Mouse (Mus musculus): ENCODE measurements around the gene Fam213a. TPM values are rescaled to one million over a fixed set of nuclear protein-coding genes. Genes with fewer than 3 reads are reported as not detected.

Gene Fam213a
- polyA plus RNA-seq, 1 experiment = 3.2 TPM

- Histone ChIP-seq H3K79me2 (ENCODE audit: control insufficient read depth, insufficient read depth) (peaks cover 100% of the 10 kb centered on the region), H3K36me3 (ENCODE audit: control insufficient read depth, insufficient read depth) (peaks cover 9% of the 10 kb centered on the region), H3K4me3 (ENCODE audit: insufficient read depth, poor library complexity, severe bottlenecking) (no peak overlapping the region), H3ac (ENCODE audit: control insufficient read depth, insufficient read length, low read depth) (no peak overlapping the region), H3K79me3 (ENCODE audit: low read depth) (peaks cover 78% of the 10 kb centered on the region), H3K27me3 (ENCODE audit: control insufficient read depth, insufficient read depth, insufficient read length) (no peaks in the 10 kb centered on the region)
- no peak for TF ChIP-seq MYOD1 (IDR thresholded peaks at IDR 0.05; ENCODE audit: control insufficient read depth, insufficient read length, low read depth)
- no peak for TF ChIP-seq CEBPB (IDR thresholded peaks at IDR 0.05; ENCODE audit: low read depth)
- TF ChIP-seq MAX (IDR thresholded peaks at IDR 0.05) = no peak
- no peak for TF ChIP-seq FOSL1 (IDR thresholded peaks at IDR 0.05; ENCODE audit: insufficient read depth, low read length, poor library complexity, severe bottlenecking)
- no peak for TF ChIP-seq MYOG (IDR thresholded peaks at IDR 0.05; ENCODE audit: control insufficient read depth, extremely low read depth, insufficient read length)
- no peak for TF ChIP-seq CTCF (IDR thresholded peaks at IDR 0.05; ENCODE audit: control insufficient read depth, insufficient read depth, insufficient read length)
- TF ChIP-seq USF1 (IDR thresholded peaks at IDR 0.05; ENCODE audit: low read depth) = no peak
Measured at GRCm38 (mm10) chr14:40949730-40950614, 63.6 kb downstream of the Fam213a start.

- H3ac ChIP-seq (ENCODE audit: control insufficient read depth, insufficient read length, low read depth) = no peak overlapping the region
- no peaks in the 10 kb centered on the region for H3K27me3 ChIP-seq (ENCODE audit: control insufficient read depth, insufficient read depth, insufficient read length)
- TF ChIP-seq MYOD1 (IDR thresholded peaks at IDR 0.05; ENCODE audit: control insufficient read depth, insufficient read length, low read depth) (no peak), USF1 (IDR thresholded peaks at IDR 0.05; ENCODE audit: low read depth) (no peak), CEBPB (IDR thresholded peaks at IDR 0.05; ENCODE audit: low read depth) (no peak), MAX (IDR thresholded peaks at IDR 0.05) (no peak), MYOG (IDR thresholded peaks at IDR 0.05; ENCODE audit: control insufficient read depth, extremely low read depth, insufficient read length) (no peak), FOSL1 (IDR thresholded peaks at IDR 0.05; ENCODE audit: insufficient read depth, low read length, poor library complexity, severe bottlenecking) (no peak), CTCF (IDR thresholded peaks at IDR 0.05; ENCODE audit: control insufficient read depth, insufficient read depth, insufficient read length) (no peak)
- H3K36me3 ChIP-seq (ENCODE audit: control insufficient read depth, insufficient read depth) = peaks cover 9% of the 10 kb centered on the region
- peaks cover 78% of the 10 kb centered on the region for H3K79me3 ChIP-seq (ENCODE audit: low read depth)
- H3K79me2 ChIP-seq (ENCODE audit: control insufficient read depth, insufficient read depth) = peaks cover 100% of the 10 kb centered on the region
- no peak overlapping the region for H3K4me3 ChIP-seq (ENCODE audit: insufficient read depth, poor library complexity, severe bottlenecking)
Measured at GRCm38 (mm10) chr14:40949047-40949446, 64.5 kb downstream of the Fam213a start.

- H3K27me3 ChIP-seq (ENCODE audit: control insufficient read depth, insufficient read depth, insufficient read length) = no peaks in the 10 kb centered on the region
- peaks cover 100% of the 10 kb centered on the region for H3K79me2 ChIP-seq (ENCODE audit: control insufficient read depth, insufficient read depth)
- peaks cover 74% of the 10 kb centered on the region for H3K79me3 ChIP-seq (ENCODE audit: low read depth)
- H3K36me3 ChIP-seq (ENCODE audit: control insufficient read depth, insufficient read depth) = peaks cover 9% of the 10 kb centered on the region
- H3ac ChIP-seq (ENCODE audit: control insufficient read depth, insufficient read length, low read depth) = no peak overlapping the region
- H3K4me3 ChIP-seq (ENCODE audit: insufficient read depth, poor library complexity, severe bottlenecking) = no peak overlapping the region
- TF ChIP-seq USF1 (IDR thresholded peaks at IDR 0.05; ENCODE audit: low read depth) = no peak
Measured at GRCm38 (mm10) chr14:40948522-40948921, 65.1 kb downstream of the Fam213a start.

- Histone ChIP-seq H3K79me2 (ENCODE audit: control insufficient read depth, insufficient read depth) (peaks cover 100% of the 10 kb centered on the region), H3K36me3 (ENCODE audit: control insufficient read depth, insufficient read depth) (peaks cover 9% of the 10 kb centered on the region), H3K79me3 (ENCODE audit: low read depth) (peaks cover 69% of the 10 kb centered on the region), H3ac (ENCODE audit: control insufficient read depth, insufficient read length, low read depth) (no peak overlapping the region), H3K27me3 (ENCODE audit: control insufficient read depth, insufficient read depth, insufficient read length) (no peaks in the 10 kb centered on the region), H3K4me3 (ENCODE audit: insufficient read depth, poor library complexity, severe bottlenecking) (no peak overlapping the region)
- TF ChIP-seq FOSL1 (IDR thresholded peaks at IDR 0.05; ENCODE audit: insufficient read depth, low read length, poor library complexity, severe bottlenecking) (no peak), MAX (IDR thresholded peaks at IDR 0.05) (no peak), CEBPB (IDR thresholded peaks at IDR 0.05; ENCODE audit: low read depth) (no peak), USF1 (IDR thresholded peaks at IDR 0.05; ENCODE audit: low read depth) (no peak)
Measured at GRCm38 (mm10) chr14:40947431-40948394, 65.9 kb downstream of the Fam213a start.

- Histone ChIP-seq H3K36me3 (ENCODE audit: control insufficient read depth, insufficient read depth) (peaks cover 11% of the 10 kb centered on the region), H3K79me3 (ENCODE audit: low read depth) (peaks cover 63% of the 10 kb centered on the region), H3ac (ENCODE audit: control insufficient read depth, insufficient read length, low read depth) (no peak overlapping the region), H3K27me3 (ENCODE audit: control insufficient read depth, insufficient read depth, insufficient read length) (no peaks in the 10 kb centered on the region), H3K4me3 (ENCODE audit: insufficient read depth, poor library complexity, severe bottlenecking) (no peak overlapping the region), H3K79me2 (ENCODE audit: control insufficient read depth, insufficient read depth) (peaks cover 99% of the 10 kb centered on the region)
- TF ChIP-seq USF1 (IDR thresholded peaks at IDR 0.05; ENCODE audit: low read depth) = no peak
Measured at GRCm38 (mm10) chr14:40943802-40944201, 69.8 kb downstream of the Fam213a start.

Other genes with a start within 250 kb of the Fam213a start
- gene Sh2d4b, start 120.5 kb downstream of the Fam213a start, polyA plus RNA-seq (2012; fragmentation: generic; extraction: Trizol) = 0.09 TPM
- gene Tspan14, start 47.0 kb downstream of the Fam213a start, polyA plus RNA-seq (2012; fragmentation: generic; extraction: Trizol) = 41.5 TPM
- 0.07 TPM for gene Dydc2, start 55.4 kb upstream of the Fam213a start, polyA plus RNA-seq (2012; fragmentation: generic; extraction: Trizol)
- gene Dydc1, start 59.1 kb upstream of the Fam213a start, polyA plus RNA-seq (2012; fragmentation: generic; extraction: Trizol) = not detected
- gene Mat1a, start 91.2 kb upstream of the Fam213a start, polyA plus RNA-seq (2012; fragmentation: generic; extraction: Trizol) = not detected
- gene Sftpa1, start 118.0 kb upstream of the Fam213a start, polyA plus RNA-seq (2012; fragmentation: generic; extraction: Trizol) = not detected
- not detected for gene Mbl1, start 137.7 kb upstream of the Fam213a start, polyA plus RNA-seq (2012; fragmentation: generic; extraction: Trizol)
- gene Sftpd, start 171.4 kb upstream of the Fam213a start, polyA plus RNA-seq (2012; fragmentation: generic; extraction: Trizol) = not detected